Mouse (Mus musculus) brain, adult 2 months (tissue): ENCODE measurements at regions not wholly inside any gene's neighbourhood (a gene's known extent, or its start where the extent isn't known, plus 50 kb on each side); places are given as distances from the start of the nearest gene placed in this dataset.

Experiments used
- DNase-seq: peaks from one replicate; pipeline ENCODE4 v3.0.0; 2011; ENCODE audit warnings: low read depth, low spot score

DNA sequence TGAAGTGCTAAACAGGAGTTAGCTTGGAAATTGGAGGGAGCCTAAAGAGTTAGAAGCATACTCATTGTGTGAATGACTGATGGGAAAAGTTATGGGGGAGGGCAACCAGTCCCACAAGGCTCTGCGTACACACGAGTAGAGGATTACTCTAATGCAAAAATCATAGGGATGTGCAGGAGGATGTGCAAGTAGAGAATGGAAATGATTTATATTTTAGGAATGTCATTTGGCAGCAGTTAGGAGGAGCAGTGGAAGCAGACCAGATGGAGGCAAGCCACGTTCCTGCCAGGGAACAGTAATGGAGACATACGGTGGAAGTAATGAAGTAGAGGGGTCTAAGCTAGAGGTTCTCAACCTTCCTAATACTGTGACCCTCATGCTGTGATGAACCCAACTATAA lies 194.1 kb upstream of the Arhgap24 start:
- peak; percentile 40 for DNase-seq

DNA sequence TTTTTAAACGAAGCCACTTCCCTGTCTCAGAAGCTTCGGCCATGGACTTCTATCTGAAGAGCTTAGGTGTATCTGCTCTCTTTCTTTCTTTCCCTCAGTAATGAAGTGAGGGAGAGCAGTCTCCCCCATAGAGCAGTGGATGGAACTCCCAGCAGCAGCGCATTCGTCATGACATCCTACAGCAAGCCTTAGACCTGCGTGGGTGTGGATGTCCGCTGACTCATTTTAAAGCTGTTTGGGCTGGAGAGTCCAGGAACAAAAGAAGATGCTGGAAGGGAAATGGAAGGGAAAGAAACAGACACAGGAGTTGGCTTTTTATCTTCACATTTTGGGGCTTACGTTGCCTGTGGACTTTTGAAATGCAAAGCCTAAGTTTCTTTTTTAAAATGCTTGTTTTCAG lies 190.3 kb upstream of the Arhgap24 start:
- peak; percentile 60 for DNase-seq

DNA sequence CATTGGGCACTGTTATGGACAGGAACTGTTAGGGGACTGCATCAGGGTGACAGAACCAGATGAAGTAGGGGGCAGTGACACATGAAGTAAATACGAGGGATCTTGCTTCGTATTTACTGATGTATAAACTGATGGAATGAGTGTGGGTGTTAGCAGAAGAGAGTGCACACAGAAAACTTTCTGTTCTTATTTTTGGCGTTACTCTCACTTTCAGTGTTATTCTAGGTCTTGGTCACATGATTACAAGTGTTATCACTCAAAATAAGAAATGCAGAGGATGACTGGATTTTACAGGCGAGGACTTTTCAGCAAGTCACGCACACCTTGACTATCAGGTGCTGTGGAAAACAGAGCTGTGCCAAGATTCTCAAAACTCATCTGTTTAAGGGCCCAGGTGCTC lies 185.6 kb upstream of the Arhgap24 start:
- DNase-seq = no peak

DNA sequence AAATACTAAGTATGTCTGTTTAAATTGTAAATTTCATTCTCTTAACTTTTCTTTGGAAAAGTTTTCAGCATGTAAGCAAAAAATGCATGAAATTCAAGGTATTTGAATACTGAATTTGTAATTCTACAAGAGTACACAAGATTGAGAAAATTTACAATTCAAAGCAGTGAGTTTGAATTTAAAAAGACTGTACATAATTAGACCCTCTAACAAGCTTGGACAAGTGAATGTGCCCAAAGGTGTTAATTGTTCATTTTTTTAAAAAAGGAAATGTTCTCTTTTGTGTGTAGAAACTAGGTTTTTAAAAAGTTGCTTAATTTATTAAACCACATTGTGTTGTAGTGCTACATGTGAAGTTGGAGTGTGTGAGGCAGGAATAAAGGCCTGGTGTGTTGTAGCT lies 174.9 kb upstream of the Arhgap24 start:
- DNase-seq = no peak

DNA sequence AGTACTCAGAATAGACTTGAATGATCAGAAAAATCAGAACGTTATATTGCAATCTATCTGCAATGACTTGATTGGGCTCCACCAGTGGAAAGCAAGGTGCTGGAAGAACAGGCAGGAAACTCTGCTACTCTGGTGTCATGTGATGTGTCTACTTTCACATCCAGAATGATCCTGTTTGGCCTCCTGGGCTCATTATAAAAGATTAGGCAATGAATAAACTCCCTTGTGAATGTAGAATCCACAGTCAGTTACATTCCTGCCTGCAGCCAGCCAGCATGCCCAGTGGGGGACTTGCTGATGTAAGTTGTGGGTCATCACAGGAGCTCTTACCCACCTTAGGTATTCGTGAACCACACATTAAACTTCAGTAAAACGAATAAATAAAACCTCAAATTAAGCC lies 174.5 kb upstream of the Arhgap24 start:
- DNase-seq = no peak

DNA sequence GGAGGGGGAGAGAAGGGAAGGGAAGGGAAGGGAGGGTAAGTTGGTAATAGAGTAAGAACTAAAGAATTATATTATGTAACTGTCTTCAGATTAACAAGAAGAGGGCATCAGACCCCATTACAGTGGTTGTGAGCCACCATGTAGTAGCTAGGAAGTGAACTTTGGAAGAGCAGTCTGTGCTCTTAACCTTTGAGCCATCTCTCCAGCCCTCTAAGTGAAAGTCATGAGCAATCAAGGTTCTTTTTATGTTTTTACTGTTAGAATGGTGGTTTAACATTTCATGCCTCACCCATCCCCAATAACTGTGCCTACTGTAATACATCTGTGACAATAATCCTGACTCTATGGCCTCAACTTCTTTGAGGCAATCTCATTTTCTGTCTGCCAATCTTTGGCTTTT lies 169.6 kb upstream of the Arhgap24 start:
- no peak for DNase-seq

DNA sequence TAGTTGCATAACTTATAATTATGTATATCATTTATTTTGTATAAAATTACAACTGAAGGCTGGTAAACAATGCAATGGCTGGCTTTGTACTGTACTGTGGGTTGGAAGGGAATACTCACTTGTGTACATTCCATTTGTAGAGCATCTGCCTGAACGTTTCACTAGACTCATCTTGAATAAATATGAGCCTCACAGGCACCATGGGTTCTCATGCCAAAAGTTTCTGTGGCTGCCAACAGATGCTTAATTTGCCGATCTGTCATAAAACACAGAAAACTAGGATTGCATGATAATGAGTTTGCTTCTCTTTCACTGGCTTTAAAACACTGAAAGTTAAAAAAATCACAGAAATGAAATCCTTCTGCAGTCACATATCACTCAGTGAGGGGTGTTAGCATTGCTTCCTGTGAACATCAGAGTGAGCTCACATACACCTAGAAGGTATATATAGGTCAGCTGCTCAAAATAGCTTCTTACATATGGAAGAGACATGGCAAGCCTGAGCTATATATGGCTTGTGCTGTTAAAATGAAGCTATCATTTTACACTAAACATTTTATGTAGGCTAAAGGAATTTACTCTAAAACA lies 152.9 kb upstream of the Arhgap24 start:
- DNase-seq = peak; percentile 78

DNA sequence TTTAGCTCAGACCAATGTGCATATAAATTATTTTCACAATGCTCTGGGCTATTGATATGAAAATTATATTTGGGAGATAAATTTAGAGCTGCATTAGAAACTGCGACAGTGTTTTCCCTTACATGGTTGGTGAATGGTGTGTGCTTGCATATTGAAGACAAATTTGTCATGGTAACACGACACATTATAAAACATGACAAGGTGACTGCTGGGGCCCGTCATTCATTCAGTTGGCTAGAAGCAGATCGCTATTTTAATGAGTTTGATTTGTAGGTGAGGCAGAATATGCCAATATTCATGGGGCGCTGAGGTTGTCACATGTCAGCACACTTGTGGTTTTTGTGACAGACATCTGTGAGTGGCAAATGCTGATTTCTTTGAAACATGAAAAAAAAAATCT lies 147.3 kb upstream of the Arhgap24 start:
- no peak for DNase-seq

DNA sequence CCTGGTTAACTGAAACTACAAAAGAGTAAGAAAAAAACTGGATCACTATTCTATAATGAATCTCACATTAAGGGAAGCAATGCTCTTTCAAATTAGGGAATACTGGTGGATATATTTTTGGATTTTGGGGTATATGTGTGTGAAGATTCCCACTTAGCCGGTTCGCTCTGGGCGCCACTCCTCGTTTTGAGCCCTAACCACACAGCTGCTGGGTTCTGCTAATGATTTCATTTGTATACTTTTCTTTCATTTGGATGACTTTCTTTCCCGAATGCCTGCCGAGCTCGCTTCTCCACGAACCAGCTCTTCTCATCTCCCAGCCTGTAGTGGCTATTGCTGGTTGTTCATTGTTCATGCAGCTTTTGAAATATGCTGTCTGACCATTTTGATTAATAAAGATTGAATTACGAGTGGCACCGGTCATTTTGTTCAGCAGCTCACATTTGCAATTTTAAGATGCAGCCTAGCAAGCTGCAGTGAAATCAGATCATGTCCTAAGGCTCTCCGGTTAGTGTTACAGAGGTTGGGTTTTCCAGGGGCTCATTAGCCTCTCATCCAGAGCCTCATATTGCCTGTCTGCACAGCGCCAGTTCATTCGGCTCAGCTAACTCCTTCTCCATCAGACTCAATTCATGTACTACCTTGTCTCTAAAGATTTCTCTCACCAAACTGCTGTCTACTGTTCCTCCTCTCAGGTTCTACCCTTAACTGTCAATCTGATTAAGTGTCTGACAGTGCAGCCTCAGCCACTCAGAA lies 146.6 kb upstream of the Arhgap24 start:
- DNase-seq = peak; percentile 22

DNA sequence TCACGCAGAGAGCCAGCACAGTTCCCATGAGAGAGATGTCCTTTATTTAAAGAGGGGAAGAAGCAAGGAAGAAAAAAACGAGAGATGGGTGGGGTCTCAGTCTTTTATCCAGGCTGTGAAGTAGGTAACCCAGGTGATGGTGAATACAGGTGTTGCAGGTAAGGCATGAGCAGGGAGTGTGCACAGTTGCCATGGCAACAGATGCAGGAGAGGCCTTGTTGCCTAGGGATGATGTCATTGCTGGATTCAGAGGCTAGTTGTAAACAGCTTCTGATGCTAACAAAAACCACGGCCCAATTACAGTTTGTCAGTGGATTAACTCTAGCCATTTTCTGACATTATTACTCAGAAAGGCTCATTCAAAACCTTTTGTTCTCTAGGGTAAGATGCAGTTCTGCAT lies 114.7 kb upstream of the Arhgap24 start:
- DNase-seq = peak; percentile 59

DNA sequence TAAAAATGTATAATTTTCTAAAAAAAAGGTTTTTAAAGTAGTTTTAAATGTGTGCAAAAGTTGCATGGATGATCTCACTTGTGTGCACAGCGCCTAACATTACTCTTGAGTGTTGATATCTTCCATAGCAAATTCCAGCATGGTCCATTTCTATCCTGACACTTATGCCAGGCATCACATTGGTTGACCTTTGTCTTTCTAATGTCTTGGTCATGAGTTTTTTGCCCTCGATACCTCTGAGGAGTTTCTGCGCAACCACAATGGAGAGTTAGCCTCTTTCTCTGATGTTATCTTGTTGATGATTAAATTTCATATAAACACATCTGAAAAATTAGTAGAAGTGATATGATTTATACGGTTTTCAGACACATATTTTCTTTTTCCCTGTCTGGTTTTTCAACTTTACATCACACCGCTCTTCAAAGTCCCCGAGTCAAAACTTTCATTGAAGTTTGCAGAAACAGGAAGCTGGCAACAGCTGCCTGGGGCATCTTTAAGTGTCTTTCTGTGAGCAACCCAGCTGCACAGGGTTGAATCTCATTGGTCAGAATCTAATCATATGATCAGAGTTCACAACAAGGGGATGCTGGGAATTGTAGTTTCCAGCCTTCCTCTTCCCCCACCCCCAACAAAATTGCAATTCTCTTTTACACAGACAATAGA lies 107.8 kb upstream of the Arhgap24 start:
- peak; percentile 66 for DNase-seq

DNA sequence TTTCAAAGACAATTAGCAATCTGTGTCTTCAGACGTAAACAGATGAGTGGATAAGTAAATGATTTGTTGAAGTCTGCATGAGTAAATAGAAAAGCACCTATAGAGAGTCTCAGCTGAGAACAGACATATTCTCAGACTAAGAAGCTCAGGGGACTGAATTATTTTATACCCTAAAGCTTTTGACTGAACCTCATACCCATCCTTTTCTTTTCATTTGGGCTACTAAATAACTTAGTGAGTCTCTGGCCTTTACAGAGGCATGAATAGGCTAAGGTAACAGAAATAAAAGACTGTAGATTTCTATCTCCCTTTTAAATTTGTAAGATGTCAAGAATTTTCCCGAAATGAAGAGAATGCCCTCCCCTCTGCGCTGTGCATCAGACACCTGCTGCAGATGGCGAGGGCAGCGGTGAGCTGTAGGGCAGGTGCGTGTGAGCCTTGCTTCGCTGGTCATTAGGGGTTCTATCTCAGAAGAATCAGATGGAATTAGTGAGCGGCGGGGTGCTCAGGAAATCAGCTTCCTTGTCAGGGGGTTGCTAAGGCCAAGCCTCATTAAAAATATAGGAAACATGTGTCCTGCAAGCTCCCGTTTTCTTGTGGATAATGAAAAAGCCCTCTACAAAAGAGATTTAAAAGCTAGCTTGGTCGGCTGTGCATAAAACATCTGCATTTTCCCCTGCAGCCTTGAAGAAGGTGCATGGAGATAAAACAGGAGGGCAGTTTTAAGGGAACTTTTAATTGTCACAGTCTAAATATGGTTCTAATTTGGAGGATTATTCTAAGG lies 107.0 kb upstream of the Arhgap24 start:
- no peak for DNase-seq

DNA sequence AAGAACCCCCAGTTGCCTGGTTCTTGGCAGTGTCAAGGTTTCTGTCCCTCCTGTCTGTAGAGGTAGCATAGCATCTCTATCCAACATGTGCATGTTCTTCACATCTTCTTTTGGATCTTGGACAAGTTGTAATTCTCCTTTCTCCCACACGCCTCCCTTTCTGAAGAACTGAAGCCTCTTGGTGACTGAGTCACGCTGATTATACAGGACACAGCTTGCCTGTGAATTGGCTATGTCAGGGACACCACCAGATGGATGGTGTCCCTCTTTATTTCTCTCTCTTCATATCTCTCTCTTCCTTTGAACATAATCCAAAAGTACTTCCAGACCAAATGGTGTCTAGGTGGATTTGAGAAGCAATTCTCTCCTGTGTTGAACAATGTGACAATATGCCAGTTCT lies 105.9 kb upstream of the Arhgap24 start:
- peak; percentile 74 for DNase-seq

DNA sequence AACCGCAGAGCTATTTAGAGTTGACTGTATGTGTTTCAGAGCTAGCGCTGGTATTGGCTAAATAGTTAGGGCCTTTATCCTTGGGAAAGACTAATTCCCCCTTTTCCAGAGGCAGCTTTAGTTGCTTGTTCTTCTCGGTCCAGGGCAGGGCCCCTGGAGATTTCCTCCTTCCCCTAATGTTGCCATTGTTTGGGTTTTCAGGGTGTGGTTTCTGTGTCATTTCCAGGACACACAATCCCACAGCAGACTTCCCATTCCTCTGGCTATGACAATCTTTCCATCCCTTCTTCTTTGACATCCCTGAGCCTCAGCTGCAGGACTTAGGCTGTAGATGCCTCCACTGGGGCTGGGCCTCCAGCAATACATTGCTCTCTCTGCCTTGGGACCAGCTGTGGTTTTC lies 87.2 kb upstream of the Arhgap24 start:
- DNase-seq = no peak

DNA sequence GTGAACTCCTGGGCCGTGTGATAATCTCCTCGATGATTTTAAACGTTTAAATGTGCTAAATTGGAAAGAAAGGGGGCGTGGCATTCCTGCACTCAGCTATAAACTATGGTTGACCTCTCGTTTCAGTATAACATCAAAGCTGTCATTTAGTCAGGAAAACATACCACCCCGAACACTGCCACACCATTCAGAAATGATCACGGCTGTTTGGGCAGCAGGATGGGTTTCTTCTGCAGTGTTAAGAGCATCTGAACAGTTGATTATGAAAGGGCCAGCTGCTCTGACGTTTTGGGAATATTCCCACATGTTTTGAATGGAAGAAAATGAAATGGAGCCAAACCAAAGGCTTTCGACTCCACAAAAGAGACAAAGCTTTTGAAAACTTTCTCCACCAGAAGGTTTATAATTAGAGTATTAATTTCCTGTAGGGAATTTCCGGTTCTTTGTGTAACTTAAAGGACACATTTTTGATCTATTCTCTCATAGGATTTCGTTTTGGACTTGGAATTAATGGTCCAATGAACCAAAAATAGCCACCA lies 85.5 kb upstream of the Arhgap24 start:
- peak; percentile 32 for DNase-seq

DNA sequence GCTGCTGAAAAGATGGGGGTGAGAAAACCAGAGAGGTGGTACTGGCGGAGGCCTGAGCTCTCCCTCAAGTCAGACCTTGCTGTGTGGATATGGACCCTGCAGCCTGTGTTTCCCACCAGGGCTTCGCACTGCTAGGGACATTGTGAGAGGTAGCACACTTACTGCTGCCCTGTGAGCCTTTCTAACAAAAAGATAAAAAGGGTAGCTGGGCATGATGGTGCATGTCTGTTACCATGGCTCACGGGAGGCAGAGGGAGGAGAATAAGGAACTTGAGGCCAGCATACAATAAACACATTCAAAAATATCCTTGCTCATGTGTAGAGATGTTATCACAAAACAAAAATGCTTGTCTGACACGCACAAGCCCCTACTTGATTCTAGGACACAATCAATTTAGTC lies 82.2 kb upstream of the Arhgap24 start:
- no peak for DNase-seq

DNA sequence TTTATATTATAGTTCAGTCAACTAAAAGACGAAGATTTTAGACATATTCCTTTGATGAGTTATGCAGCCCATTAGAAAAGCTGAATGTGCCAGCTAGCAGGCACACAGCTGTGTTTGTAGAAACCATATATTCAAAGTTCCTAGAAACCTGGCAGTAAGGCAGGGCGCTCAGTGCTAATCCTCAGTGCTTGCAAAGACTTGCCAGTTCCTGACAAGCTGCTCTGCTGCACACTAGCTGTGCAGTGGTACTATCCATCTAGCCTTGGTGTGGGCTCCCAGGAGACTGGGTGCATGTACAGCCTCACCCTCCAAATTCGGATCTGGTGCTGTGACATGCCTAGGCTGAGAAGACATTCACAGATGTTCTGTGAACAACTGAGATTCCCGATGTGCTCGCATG lies 63.5 kb upstream of the Arhgap24 start:
- DNase-seq = peak; percentile 33

DNA sequence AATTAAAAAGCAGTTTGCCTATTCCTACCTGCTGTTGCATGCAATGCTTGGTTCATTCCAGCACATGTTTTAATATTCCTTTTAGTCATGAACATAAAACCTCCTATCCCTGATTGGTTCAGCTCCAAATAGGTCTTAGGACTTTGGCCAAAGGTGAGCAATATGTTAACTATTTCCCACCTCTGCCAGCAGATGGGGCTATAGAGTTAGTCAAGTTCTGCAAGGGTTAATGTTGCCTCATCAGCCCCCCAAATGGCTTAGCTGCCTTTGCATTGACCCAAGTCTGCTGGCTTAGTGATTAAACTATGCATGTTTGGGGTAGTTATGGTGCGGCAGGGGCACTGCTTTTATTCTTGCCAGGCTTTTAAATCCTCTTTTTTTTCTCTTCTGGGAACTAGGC lies 62.1 kb upstream of the Arhgap24 start:
- no peak for DNase-seq

DNA sequence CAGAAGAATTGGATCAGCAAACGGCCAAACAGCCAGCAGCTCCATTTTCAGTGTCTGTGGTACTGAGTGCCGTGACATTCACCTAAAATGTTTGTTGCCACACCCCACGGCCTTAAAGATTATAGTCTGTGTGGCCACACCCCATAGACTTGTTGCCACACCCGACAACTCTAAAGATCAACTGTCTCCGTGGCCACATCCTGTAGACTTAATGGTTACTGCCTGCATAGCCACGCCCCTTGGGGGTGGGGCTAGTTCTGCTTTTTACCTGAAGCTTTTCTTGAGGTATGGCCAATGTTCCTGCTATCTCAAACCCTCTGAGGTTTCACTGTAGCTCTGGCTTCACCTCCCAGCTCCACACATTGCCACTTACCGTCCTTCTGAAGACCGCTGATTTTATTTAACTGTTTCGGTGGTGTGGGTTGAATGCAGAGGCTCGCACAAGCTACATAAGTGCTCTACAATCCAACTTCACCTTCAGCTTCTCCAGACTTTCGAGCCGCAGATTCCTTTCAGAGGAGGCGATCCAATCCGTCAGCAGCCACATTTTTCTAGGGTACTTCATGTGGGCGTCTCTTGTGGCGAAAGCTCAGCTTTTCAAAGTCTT lies 56.5 kb upstream of the Arhgap24 start:
- no peak for DNase-seq

DNA sequence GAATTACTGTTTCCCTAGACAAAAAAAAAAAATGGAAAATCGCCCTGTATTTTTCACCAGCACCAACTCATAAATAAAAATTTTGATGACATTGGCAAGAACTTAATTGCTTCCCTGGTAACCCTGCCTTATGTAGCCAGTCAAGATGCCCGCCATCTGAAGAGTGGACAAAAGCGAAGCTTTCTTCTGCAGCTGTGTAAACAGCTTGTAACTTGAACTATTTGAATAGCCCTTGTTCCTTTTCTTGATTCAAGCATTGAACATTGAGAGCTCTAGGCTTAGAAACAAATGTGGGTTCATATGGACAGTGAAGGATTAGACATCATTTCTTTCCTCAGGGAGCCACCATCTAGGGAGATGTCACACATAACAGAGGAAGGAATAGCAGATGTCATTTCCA lies 52.9 kb upstream of the Arhgap24 start:
- DNase-seq = no peak
